ENCODE assay signal across 20 mouse cellular contexts in the genomic region with DNA sequence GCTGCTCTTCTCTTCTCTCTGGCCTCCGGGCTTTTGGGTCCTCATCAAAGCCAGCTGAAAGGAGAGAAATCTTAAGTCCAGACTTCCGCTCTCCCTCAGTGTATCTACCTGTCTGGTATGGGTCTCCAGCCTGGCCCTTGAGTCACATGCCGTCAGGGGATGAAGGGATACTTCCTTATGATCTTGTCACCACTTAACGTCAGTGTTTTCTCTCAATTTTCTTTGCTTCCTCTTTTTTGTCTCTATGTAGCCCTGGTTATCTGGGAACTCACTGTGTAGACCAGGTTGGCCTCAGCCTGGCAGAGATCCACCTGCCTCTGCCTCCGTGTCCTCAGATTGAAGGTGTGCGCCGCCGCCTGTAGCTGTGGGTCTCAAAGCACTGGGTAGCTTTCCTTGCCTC. TPM values are rescaled to one million over a fixed set of nuclear protein-coding genes. Genes with fewer than 3 reads are reported as not detected.
DNase-seq lines count a peak whose midpoint lies in the region; ATAC-seq lines count a peak whose summit lies in the region.
"Had no signal": no experiment of that assay in that cellular context is flagged by ENCODE, and none has a peak within 500 bp of the region (broad histone marks: within the 10 kb centered on the region; RNA-seq: fewer than 3 reads in every experiment).

No protein-coding gene starts in this region.

- 0 out of 2 replicates have a peak, but pooled peaks have one; percentile 24 for ATAC-seq in common myeloid progenitor, adult 5-6 weeks (replicated peaks; ENCODE audit: low read depth, poor library complexity, severe bottlenecking)
- peak; percentile 44; the same call in 1 of the 2 replicates for ATAC-seq in megakaryocyte, adult 5-6 weeks (ENCODE audit: poor library complexity, severe bottlenecking)
- ATAC-seq: CD4-positive, CD25-positive, alpha-beta regulatory T cell, adult 4 months; forebrain, embryonic 14.5 days; forebrain, postnatal 0 days; hindbrain, embryonic 16.5 days; intestine, embryonic 15.5 days; Patski had no signal

- DNase-seq in MEL-GATA-1-ER (ENCODE audit: extremely low read depth, low read depth) (peak; percentile 39), adipocyte (ENCODE audit: low spot score) (no peak)
- DNase-seq in heart, postnatal 4 days: no peak
- DNase-seq in gastrocnemius, postnatal 36 days: no peak
- DNase-seq: adrenal gland, adult 2 months; adrenal gland, postnatal 14 days; cerebellum, adult 11-12 months; cerebellum, adult 8-10 months; cerebellum, postnatal 10 days; cerebellum, postnatal 36 days; forebrain, postnatal 0 days; gastrocnemius, postnatal 25 days; heart, adult 11 months had no signal

- intact Hi-C loops in gastrocnemius, postnatal 36 days (cut with DNase I): no loop called here

RNA-seq across cellular contexts. Expression of gene Trafd1, which starts 41.4 kb away (rescaled TPM):
- total RNA-seq in common myeloid progenitor, adult 5-6 weeks (2017): 25.5 and 45.0 TPM in 2 replicates
- total RNA-seq in megakaryocyte, adult 5-6 weeks (2015): 77.9 and 78.1 TPM in 2 replicates
- total RNA-seq in megakaryocyte, adult 5-6 weeks (2017): 92.5 and 94.1 TPM in 2 replicates
- 10 to 100 TPM; 55.0 to 66.2 TPM for total RNA-seq in heart, postnatal 4 days (2021)
- 10 to 100 TPM; 32.1 to 34.3 TPM for total RNA-seq in gastrocnemius, postnatal 36 days (2021)

RNA-seq across cellular contexts. Expression of gene Naa25, which starts 53.7 kb away (rescaled TPM):
- 68.7 and 73.2 TPM in 2 replicates for total RNA-seq in common myeloid progenitor, adult 5-6 weeks (2017)
- total RNA-seq in megakaryocyte, adult 5-6 weeks (2015): 13.3 and 17.9 TPM in 2 replicates
- total RNA-seq in megakaryocyte, adult 5-6 weeks (2017): 25.6 and 32.2 TPM in 2 replicates
- 10 to 100 TPM; 21.6 TPM for total RNA-seq in heart, postnatal 4 days (2021)
- 10 to 100 TPM; 24.3 to 26.1 TPM for total RNA-seq in gastrocnemius, postnatal 36 days (2021)
